Mouse (Mus musculus) cerebellum, postnatal 36 days (tissue): Measurements from ENCODE around the gene Cd151.
A peak's percentile ranks its signal among the peaks of the same experiment; 100 is the strongest.

Experiments
- DNase-seq, 2 experiments: peaks; one replicate each; pipeline ENCODE4 v3.0.0; 2021 to 2022; ENCODE audit warnings: mixed read lengths in 2 of 2

Gene Cd151

DNA sequence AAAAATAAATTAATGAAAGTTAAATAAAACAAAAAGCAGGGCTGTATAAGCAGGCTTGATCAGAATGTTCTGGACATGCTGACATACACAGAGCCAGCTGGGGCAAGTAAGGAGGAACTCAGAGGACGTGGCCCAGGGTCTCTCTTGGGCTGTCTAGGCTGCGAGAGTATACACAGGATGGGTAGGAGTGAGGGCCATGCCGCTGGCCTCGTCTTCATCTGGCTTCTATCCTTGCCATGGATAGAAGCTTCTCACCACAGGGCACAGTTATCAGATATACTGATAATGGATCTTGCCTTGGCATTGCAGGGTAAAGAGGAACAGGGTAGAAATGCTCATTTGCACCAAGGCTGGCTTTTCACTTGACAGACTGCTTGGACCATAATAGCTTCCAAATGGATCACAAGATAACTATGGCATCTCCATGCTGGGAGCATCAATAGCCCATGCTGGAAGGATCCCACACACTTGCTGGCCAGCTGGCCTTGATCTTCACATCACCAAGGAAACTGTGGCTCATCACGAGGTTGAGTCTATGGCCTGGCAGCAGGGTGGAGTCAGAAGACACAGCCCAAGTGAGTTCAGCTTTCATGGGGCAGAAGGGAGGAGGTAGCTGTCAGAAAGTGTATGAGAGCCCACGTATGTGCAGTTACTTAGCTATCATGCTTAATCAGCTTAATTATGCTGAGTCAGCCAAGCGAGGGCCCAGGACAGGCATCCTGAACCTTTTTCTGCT is 34.8 kb downstream of the Cd151 start:
- peak in 1 of 2 experiments; percentile 35 for DNase-seq

DNA sequence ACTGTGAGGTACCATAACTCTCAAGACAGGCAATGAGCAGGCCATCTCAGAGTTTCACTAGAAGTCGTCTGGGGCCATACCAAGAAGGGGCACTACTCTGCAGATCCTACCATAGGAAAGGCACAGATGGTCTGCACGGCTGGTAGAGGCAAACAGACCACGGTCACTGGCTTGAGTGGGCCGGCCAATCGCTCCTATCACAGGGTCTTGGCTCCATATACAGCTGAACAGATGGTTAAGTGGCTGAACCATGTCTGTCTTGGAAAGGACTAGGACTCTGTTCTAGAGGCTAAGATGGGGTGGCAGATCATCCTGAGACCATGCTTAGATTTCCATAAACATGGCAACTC is 35.3 kb downstream of the Cd151 start:
- peak; percentile 73 for DNase-seq

DNA sequence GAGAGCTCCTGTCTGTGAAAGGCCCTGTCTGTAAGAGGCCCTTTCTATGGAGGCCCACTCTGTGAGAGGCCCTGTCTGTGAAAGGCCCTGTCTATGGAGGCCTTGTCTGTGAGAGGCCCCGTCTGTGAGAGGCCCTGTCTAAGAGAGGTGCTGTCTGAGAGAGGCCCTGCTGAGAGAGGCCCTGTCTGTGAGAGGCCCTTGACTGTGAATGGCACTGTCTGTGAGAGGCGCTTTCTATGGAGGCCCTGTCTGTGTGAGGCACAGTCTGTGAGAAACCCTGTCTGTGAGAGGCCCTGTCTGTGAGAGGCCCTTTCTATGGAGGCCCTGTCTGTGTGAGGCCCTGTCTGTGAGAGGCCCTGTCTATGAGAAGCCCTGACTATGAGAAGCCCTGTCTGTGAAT is 39.1 kb downstream of the Cd151 start:
- DNase-seq, result no peak

DNA sequence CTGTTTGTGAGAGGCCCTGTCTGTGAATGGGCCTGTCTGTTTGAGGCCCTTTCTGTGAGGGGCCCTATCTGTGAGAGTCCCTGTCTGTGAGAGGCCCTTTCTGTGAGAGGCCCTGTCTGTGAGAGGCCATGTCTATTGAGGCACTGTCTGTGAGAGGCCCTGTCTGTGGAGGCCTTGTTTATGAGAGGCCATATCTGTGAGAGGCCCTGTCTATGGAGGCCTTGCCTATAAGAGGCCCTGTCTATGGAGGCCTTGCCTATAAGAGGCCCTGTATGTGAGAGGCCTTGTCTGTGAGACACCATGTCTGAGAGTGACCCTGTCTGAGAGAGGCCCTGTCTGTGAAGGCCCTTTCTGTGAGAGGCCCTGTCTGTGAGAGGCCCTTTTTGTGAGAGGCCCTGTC is 41.0 kb downstream of the Cd151 start:
- DNase-seq, result no peak

DNA sequence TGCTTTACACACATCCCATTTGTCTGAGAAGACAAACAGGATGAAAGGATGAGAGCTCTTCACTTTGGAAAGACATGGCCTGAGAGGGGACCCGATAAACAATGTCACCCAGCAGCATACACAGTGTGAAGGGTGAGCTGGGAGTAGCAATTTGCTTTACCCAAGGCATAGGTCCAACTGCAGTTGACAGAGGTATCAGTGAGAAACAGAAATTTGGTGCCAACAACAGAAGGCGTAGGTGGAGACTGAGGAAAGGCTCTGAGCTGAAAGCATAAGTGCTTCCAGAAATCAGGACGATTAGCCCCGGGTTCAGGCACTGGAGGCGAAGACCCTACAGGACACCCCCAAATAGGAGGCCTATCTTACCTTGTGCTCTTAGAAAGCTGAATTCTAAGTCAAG is 43.0 kb downstream of the Cd151 start:
- peak; percentile 29 to 59 for DNase-seq

DNA sequence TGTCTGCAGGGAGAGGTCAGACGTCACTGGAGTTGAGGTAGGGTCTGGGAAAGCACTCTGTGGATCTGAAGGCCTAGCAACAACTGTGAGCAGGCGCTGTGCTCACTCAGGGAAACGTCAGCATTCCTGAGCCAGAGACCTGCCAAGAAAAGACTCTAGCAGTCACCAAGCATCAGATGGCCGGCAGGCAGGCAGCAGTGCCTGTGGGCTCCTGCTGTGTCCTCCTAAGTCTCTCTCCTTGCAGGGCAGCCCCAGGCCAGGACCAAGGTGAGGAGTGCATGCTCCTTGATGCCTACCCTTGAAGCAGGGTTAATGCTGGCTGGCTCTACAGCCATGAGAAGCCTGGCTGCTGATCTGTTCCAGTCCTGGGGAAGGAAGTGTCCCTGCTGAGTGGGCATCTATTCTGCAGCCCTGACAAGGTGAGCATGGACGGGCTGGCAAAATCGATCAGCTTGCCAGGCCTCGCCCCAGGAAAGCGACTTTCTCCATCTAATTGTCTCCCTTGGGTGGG is 43.5 kb downstream of the Cd151 start:
- DNase-seq, result peak; percentile 58 to 69

DNA sequence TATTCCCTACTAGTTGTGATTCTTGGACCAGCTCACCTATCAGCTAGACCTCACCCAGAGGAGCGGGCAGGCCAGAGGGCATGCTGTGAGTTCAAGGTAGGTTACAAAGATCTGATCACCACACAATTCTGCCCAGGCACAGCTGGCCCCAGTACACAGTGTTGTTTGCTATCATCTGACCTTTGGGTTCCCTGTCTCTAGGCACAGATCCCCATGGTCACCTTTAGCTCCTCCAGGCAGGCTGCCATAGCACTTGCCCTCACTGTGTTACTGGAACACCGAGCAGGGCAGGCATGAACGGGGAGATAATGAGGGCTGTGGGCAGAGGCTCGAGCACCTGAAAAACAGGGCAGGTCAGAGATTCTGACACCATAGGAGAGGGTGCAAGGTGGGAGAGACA is 50.4 kb downstream of the Cd151 start:
- no peak for DNase-seq

DNA sequence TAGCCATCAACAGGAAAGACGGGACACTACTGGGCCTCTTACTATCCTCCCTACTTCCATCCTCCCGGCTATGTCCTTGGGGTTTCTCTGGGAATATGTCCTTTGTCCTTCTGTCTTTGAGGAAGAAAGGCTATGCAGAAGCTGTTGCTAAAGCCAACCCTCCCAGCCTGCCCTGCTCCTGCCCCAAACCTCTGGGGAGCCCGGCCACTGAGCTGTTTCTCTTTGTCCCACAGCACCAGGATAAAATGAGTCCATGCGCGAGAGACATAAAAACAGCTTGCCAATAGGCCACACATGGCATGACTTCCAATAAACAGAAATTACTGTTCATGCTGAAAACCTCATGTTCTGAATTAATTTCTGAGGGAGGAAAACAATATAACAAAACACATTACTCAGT is 51.1 kb downstream of the Cd151 start:
- DNase-seq, result no peak

DNA sequence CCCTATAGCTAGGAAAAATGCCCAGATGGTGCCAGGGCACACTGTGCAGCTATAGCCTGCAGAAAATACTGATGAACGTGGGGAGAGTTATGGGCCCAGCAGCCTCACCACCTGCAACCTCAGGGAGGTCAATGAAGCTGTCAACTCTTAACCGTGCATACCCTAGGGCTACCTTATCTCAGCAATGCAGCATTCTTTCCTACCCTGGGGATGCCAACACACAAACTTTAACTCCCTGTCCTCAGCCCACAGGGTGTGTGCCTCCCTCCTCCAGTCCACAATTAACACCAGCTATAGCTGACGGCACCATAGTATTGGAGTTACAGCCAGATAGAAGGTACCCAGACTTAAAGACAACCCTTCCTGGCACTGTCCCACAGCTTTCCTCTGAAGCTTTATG is 51.7 kb downstream of the Cd151 start:
- no peak for DNase-seq

DNA sequence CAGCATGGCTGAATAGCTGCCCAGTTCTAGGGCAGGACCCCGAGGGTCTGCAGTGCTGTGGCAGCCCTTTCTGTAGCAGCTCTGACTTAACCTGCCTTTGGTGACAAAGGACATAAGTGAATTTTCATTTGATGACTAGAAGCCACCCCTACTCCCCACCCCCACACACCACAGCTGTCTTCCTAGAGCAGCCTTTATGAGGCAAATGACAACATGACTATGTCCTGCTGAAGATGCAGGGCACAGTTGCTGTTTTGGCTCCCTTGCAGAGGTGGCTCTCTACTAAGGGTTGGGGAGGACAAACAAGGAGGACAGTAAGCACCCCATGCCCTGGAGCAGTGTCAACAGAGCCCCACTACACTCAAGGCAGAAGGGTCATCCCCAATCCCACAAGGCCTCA is 52.6 kb downstream of the Cd151 start:
- no peak for DNase-seq
